Mouse (Mus musculus) hindbrain, postnatal 0 days (tissue): ENCODE data around the gene Grcc10. TPM values are rescaled to one million over a fixed set of nuclear protein-coding genes. Genes with fewer than 3 reads are reported as not detected.

Experiments used
- ATAC-seq: fragments of 200-750 bp; cut with Nextera tagmentation; 2 replicates; pipeline ENCODE4 v1.8.0; 2017; ENCODE audit warnings: mild to moderate bottlenecking, moderate TSS enrichment, moderate library complexity
- DNase-seq: peaks from one replicate; pipeline ENCODE4 v3.0.0-alpha.2; 2015; ENCODE audit warnings: low spot score
- H3K27ac ChIP-seq: fragments of 300-500 bp; sonication (generic); 2 replicates; pipeline ENCODE4 v1.5.1; 2014; ENCODE audit warnings: mild to moderate bottlenecking
- H3K27me3 ChIP-seq: fragments of 300-500 bp; sonication (generic); 2 replicates; pipeline ENCODE4 v1.6.1; 2014; ENCODE audit warnings: low read length, mixed read lengths; ENCODE audit not compliant: insufficient read depth
- H3K36me3 ChIP-seq: fragments of 300-500 bp; sonication (generic); 2 replicates; pipeline ENCODE4 v1.6.1; 2014; ENCODE audit warnings: low read length, mixed read lengths; ENCODE audit not compliant: insufficient read depth
- H3K4me1 ChIP-seq: fragments of 300-500 bp; sonication (generic); 2 replicates; pipeline ENCODE4 v1.6.1; 2014; ENCODE audit warnings: antibody characterized with exemption, low read length, mixed read lengths; ENCODE audit not compliant: insufficient read depth
- H3K4me2 ChIP-seq: fragments of 300-500 bp; sonication (generic); 2 replicates; pipeline ENCODE4 v1.6.1; 2014; ENCODE audit warnings: low read depth, mild to moderate bottlenecking, low read length, moderate library complexity, mixed read lengths
- H3K4me3 ChIP-seq: fragments of 300-500 bp; sonication (generic); 2 replicates; pipeline ENCODE4 v1.5.1; 2014; ENCODE audit warnings: low read length
- H3K9ac ChIP-seq: fragments of 300-500 bp; sonication (generic); replicated peaks from 2 replicates; pipeline ENCODE4 v1.6.1; 2014; ENCODE audit warnings: mild to moderate bottlenecking, low read length, moderate library complexity, mixed read lengths
- H3K9me3 ChIP-seq: fragments of 300-500 bp; sonication (generic); 2 replicates; pipeline ENCODE4 v1.6.1; 2016; ENCODE audit warnings: low read length, mixed read lengths
- CTCF ChIP-seq: IDR thresholded peaks from 2 replicates; pipeline ENCODE4 v1.5.1; 2016; ENCODE audit warnings: antibody characterized with exemption, control low read depth, low read depth
- WGBS: fragments of 180-500 bp; shearing (Covaris S2); extraction: QIAGEN DNeasy Blood & Tissue Kit; methylation state at CpG from one replicate; pipeline ENCODE4 v1.1.7; 2014; 5-methylcytosine and 5-hydroxymethylcytosine counted together
- polyA plus RNA-seq: library from polyadenylated mRNA; unstranded; fragments of >200 nt; fragmentation: Nextera tagmentation; extraction: Ambion mirVana; gene quantifications from 2 replicates; pipeline ENCODE4 v1.2.1, GENCODE M21; 2015
- total RNA-seq: library from RNA; depleted of rRNA; stranded (reverse); fragments of >200 nt; gene quantifications from 2 replicates; pipeline ENCODE4 v1.2.3, GENCODE M21; 2014

Gene Grcc10
- total and polyA plus RNA-seq, 2 experiments from 2014 or later: 212 to 643 TPM

GRCm38 (mm10) chr6:124723541-124723940 is 17.6 kb downstream of the Grcc10 start:
- WGBS: 77% methylated on average over 8 of the region's 8 CpGs
- no peak for TF ChIP-seq CTCF
- ATAC-seq (no peak), DNase-seq (no peak)
- H3K4me1 ChIP-seq: no peaks in the 10 kb centered on the region
- H3K4me2 ChIP-seq: no peak overlapping the region
- H3K9ac ChIP-seq: no peak overlapping the region
- H3K27ac ChIP-seq: no peak overlapping the region
- H3K27me3 ChIP-seq: no peaks in the 10 kb centered on the region
- no peaks in the 10 kb centered on the region for H3K36me3 ChIP-seq
- H3K4me3 ChIP-seq: no peak overlapping the region
- H3K9me3 ChIP-seq: no peaks in the 10 kb centered on the region

GRCm38 (mm10) chr6:124722876-124723473 is 18.2 kb downstream of the Grcc10 start:
- Histone ChIP-seq H3K4me3 (no peak overlapping the region), H3K36me3 (no peaks in the 10 kb centered on the region), H3K4me2 (no peak overlapping the region), H3K27me3 (no peaks in the 10 kb centered on the region), H3K9me3 (no peaks in the 10 kb centered on the region), H3K9ac (no peak overlapping the region), H3K27ac (no peak overlapping the region), H3K4me1 (no peaks in the 10 kb centered on the region)
- ATAC-seq: no peak
- no peak for TF ChIP-seq CTCF
- DNase-seq: no peak
- WGBS: 84% methylated on average over 6 of the region's 6 CpGs

- peaks cover 13% of the 10 kb centered on the region; the same call in 1 of the 2 replicates for H3K36me3 ChIP-seq
- 57% methylated on average over 11 of the region's 11 CpGs for WGBS
- H3K9ac ChIP-seq: no peak overlapping the region
- ATAC-seq (no peak), DNase-seq (no peak)
- H3K9me3 ChIP-seq: no peaks in the 10 kb centered on the region
- H3K27ac ChIP-seq: no peak overlapping the region
- H3K27me3 ChIP-seq: no peaks in the 10 kb centered on the region
- no peak overlapping the region for H3K4me3 ChIP-seq
- no peaks in the 10 kb centered on the region for H3K4me1 ChIP-seq
- TF ChIP-seq CTCF: no peak
- H3K4me2 ChIP-seq: no peak overlapping the region
Measured at GRCm38 (mm10) chr6:124720904-124721303, 20.3 kb downstream of the Grcc10 start.

DNA sequence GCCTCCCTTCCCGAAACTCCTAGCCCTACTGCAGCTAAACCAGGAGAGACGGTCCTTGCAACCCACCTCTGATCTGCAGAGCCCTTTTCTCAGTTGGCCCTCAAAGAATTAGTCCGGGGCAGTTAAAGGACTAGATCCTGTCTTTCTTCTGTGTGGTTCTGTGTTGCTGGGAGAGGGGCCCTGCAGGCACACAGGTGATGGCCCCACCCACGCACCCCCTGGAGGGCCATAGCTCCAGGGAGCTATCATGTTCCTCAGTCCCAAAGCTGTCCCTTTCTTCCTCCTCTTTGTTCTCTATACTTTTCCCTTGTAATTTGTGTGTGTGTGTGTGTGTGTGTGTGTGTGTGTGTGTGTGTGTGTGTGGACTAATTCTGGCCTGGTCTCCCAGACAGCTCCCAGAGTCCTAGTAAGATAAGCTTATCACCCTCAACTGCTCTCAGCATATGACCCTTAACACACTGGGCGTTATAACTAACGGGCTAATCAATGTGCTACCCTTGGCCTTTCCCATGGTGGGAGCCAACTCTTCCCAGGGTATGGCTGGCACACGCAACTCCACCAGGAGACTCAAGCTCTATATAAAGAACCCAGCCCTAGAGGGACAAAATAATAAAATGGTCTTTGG is 21.7 kb downstream of the Grcc10 start:
- Histone ChIP-seq H3K4me3 (no peak overlapping the region), H3K9me3 (no peaks in the 10 kb centered on the region), H3K27me3 (no peaks in the 10 kb centered on the region), H3K9ac (no peak overlapping the region), H3K4me1 (no peaks in the 10 kb centered on the region), H3K4me2 (no peak overlapping the region), H3K27ac (no peak overlapping the region), H3K36me3 (peaks cover 27% of the 10 kb centered on the region; the same call in 1 of the 2 replicates)
- no peak for TF ChIP-seq CTCF
- 77% methylated on average over 7 of the region's 7 CpGs for WGBS
- ATAC-seq (no peak), DNase-seq (no peak)

GRCm38 (mm10) chr6:124718703-124719102 is 22.5 kb downstream of the Grcc10 start:
- peaks cover 2% of the 10 kb centered on the region; the same call in 1 of the 2 replicates for H3K4me1 ChIP-seq
- no peak overlapping the region for H3K4me2 ChIP-seq
- H3K36me3 ChIP-seq: peaks cover 27% of the 10 kb centered on the region; the same call in 1 of the 2 replicates
- WGBS: 64% methylated on average over 16 of the region's 16 CpGs
- no peak overlapping the region for H3K4me3 ChIP-seq
- ATAC-seq (no peak), DNase-seq (no peak)
- TF ChIP-seq CTCF: no peak
- H3K27me3 ChIP-seq: no peaks in the 10 kb centered on the region
- H3K9me3 ChIP-seq: no peaks in the 10 kb centered on the region
- H3K9ac ChIP-seq: no peak overlapping the region
- H3K27ac ChIP-seq: no peak overlapping the region

DNA sequence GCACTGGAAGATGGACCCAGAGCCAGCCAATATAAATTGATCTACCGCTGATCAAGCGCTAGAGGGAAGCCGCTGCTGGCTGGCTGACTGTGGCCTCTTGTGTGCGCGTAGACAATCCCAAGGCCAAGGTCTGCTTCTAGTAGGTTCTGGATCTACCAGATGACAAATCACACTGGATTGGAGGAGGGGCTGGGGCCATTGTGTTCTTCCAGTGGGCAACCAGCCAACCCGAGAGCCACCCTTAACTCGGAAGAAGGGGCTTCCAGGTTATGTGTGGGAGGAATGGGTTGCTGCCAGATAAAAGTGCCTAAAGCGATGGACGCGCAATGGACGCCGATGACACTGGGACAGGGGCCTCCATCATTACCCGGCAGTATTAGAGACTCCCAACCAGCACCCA is 23.2 kb downstream of the Grcc10 start:
- H3K9me3 ChIP-seq: no peaks in the 10 kb centered on the region
- no peak for DNase-seq
- peaks cover 9% of the 10 kb centered on the region for H3K4me1 ChIP-seq
- WGBS: 84% methylated on average over 13 of the region's 13 CpGs
- H3K4me3 ChIP-seq: no peak overlapping the region
- no peak overlapping the region for H3K9ac ChIP-seq
- no peak for TF ChIP-seq CTCF
- H3K36me3 ChIP-seq: peaks cover 27% of the 10 kb centered on the region; the same call in 1 of the 2 replicates
- no peaks in the 10 kb centered on the region for H3K27me3 ChIP-seq
- H3K4me2 ChIP-seq: no peak overlapping the region
- no peak overlapping the region for H3K27ac ChIP-seq
- no peak for ATAC-seq
